Mouse (Mus musculus): ENCODE results near the gene Rnf111.
"Not testable (repeated sequence)": the region's sequence is repeated elsewhere in the genome, so short reads cannot be mapped to it uniquely, and the experiment has no call there.

The Rnf111 gene

GRCm38 (mm10) chr9:70493038-70493437 is 10.5 kb downstream of the Rnf111 start:
- no peak for DNase-seq

- DNase-seq = no peak
These were observed 12.3 kb downstream of the Rnf111 start for GRCm38 (mm10) chr9:70491176-70491575.

GRCm38 (mm10) chr9:70487401-70487800 is 16.1 kb downstream of the Rnf111 start:
- DNase-seq = no peak

GRCm38 (mm10) chr9:70485840-70486239 is 17.7 kb downstream of the Rnf111 start:
- DNase-seq = no peak

- DNase-seq = no peak
These were observed 20.0 kb downstream of the Rnf111 start for GRCm38 (mm10) chr9:70483495-70483894.

- no peak for DNase-seq
These were observed 21.7 kb downstream of the Rnf111 start for GRCm38 (mm10) chr9:70481872-70482271.

GRCm38 (mm10) chr9:70477229-70477628 is 26.3 kb downstream of the Rnf111 start:
- DNase-seq = no peak

GRCm38 (mm10) chr9:70475777-70476270 is 27.7 kb downstream of the Rnf111 start:
- no peak for DNase-seq

GRCm38 (mm10) chr9:70473400-70473799 is 30.1 kb downstream of the Rnf111 start:
- no peak for DNase-seq

GRCm38 (mm10) chr9:70463091-70463490 is 40.4 kb downstream of the Rnf111 start:
- not testable (repeated sequence) for DNase-seq

- DNase-seq = no peak
These were observed 51.2 kb downstream of the Rnf111 start for GRCm38 (mm10) chr9:70452371-70452770.

- DNase-seq = no peak
These were observed 54.5 kb downstream of the Rnf111 start for GRCm38 (mm10) chr9:70449072-70449471.

GRCm38 (mm10) chr9:70439959-70440358 is 63.6 kb downstream of the Rnf111 start:
- no peak for DNase-seq

GRCm38 (mm10) chr9:70422661-70423060 is 80.9 kb downstream of the Rnf111 start:
- no peak for DNase-seq

GRCm38 (mm10) chr9:70421257-70422056 is 82.1 kb downstream of the Rnf111 start, which contains the start of gene Ccnb2:
Gene Ccnb2, minus strand, starts transcription at chr9:70421547.
- peak; percentile 70 for DNase-seq

- DNase-seq = no peak
These were observed 87.1 kb downstream of the Rnf111 start for GRCm38 (mm10) chr9:70416412-70416811.

GRCm38 (mm10) chr9:70413038-70413437 is 90.5 kb downstream of the Rnf111 start:
- DNase-seq = no peak

- DNase-seq = no peak
These were observed 92.9 kb downstream of the Rnf111 start for GRCm38 (mm10) chr9:70410668-70411067.

GRCm38 (mm10) chr9:70409743-70410142 is 93.8 kb downstream of the Rnf111 start:
- no peak for DNase-seq

- peak; percentile 9 for DNase-seq
These were observed 94.7 kb downstream of the Rnf111 start for GRCm38 (mm10) chr9:70408791-70409190.

- DNase-seq = no peak
These were observed 96.9 kb downstream of the Rnf111 start for GRCm38 (mm10) chr9:70406596-70406995.

- DNase-seq = no peak
These were observed 101.5 kb downstream of the Rnf111 start for GRCm38 (mm10) chr9:70401937-70402539.

- DNase-seq = no peak
These were observed 107.4 kb downstream of the Rnf111 start for GRCm38 (mm10) chr9:70396083-70396482.

GRCm38 (mm10) chr9:70395617-70396016 is 107.9 kb downstream of the Rnf111 start:
- DNase-seq = no peak

All from cerebellum, adult 9-10 months (tissue).